Mouse (Mus musculus) ovary, adult 18-20 months (tissue): Measurements from ENCODE around the gene Ncoa7.
"Not testable (repeated sequence)": the region's sequence is repeated elsewhere in the genome, so short reads cannot be mapped to it uniquely, and the experiment has no call there.

ENCODE experiments used
- DNase-seq: peaks from one replicate; pipeline ENCODE4 v3.0.0; 2022; ENCODE audit warnings: low spot score, mixed read lengths

Ncoa7 gene

GRCm38 (mm10) chr10:30666580-30666979 is 136.5 kb downstream of the Ncoa7 start:
- DNase-seq = no peak

- no peak for DNase-seq
Measured at GRCm38 (mm10) chr10:30660564-30661328, 142.4 kb downstream of the Ncoa7 start.

GRCm38 (mm10) chr10:30655655-30656054 is 147.5 kb downstream of the Ncoa7 start:
- no peak for DNase-seq

- DNase-seq = no peak
Measured at GRCm38 (mm10) chr10:30647681-30648080, 155.4 kb downstream of the Ncoa7 start.

GRCm38 (mm10) chr10:30638216-30638615 is 164.9 kb downstream of the Ncoa7 start:
- DNase-seq = no peak

GRCm38 (mm10) chr10:30636474-30637154 is 166.5 kb downstream of the Ncoa7 start:
- DNase-seq = not testable (repeated sequence)

GRCm38 (mm10) chr10:30632718-30633117 is 170.4 kb downstream of the Ncoa7 start:
- no peak for DNase-seq

- no peak for DNase-seq
Measured at GRCm38 (mm10) chr10:30629977-30630376, 173.1 kb downstream of the Ncoa7 start.

GRCm38 (mm10) chr10:30629513-30629912 is 173.6 kb downstream of the Ncoa7 start, which contains the start of gene Hint3:
Gene Hint3 (minus strand): TSS chr10:30629632.
- DNase-seq = no peak

GRCm38 (mm10) chr10:30628444-30628843 is 174.7 kb downstream of the Ncoa7 start:
- not testable (repeated sequence) for DNase-seq

- no peak for DNase-seq
Measured at GRCm38 (mm10) chr10:30627548-30627947, 175.6 kb downstream of the Ncoa7 start.

- no peak for DNase-seq
Measured at GRCm38 (mm10) chr10:30624161-30625019, 178.7 kb downstream of the Ncoa7 start.

- DNase-seq = no peak
Measured at GRCm38 (mm10) chr10:30622928-30623327, 180.2 kb downstream of the Ncoa7 start.

- DNase-seq = no peak
Measured at GRCm38 (mm10) chr10:30618918-30619210, 184.3 kb downstream of the Ncoa7 start.

GRCm38 (mm10) chr10:30618091-30618917 is 184.8 kb downstream of the Ncoa7 start:
- peak; percentile 98 for DNase-seq

- DNase-seq = no peak
Measured at GRCm38 (mm10) chr10:30613039-30613438, 190.1 kb downstream of the Ncoa7 start.

- no peak for DNase-seq
Measured at GRCm38 (mm10) chr10:30609614-30610013, 193.5 kb downstream of the Ncoa7 start.

- DNase-seq = no peak
Measured at GRCm38 (mm10) chr10:30608109-30608508, 195.0 kb downstream of the Ncoa7 start.

GRCm38 (mm10) chr10:30600542-30600966 is 202.6 kb downstream of the Ncoa7 start, which contains the start of gene Trmt11:
Gene Trmt11 (minus strand): TSS chr10:30600749.
- DNase-seq = peak; percentile 82

- DNase-seq = no peak
Measured at GRCm38 (mm10) chr10:30600094-30600534, 203.0 kb downstream of the Ncoa7 start.

- DNase-seq = no peak
Measured at GRCm38 (mm10) chr10:30587037-30587436, 216.1 kb downstream of the Ncoa7 start.
